Mouse (Mus musculus) CH12.LX (cell line): ENCODE results near the gene Inpp5e. TPM values are rescaled to one million over a fixed set of nuclear protein-coding genes. Genes with fewer than 3 reads are reported as not detected.

Experiments used
- DNase-seq: peaks from one replicate; pipeline ENCODE4 v3.0.0-alpha.2; 2013; ENCODE audit errors: extremely low read depth
- H3K27ac ChIP-seq: 2 replicates; pipeline ENCODE4 v1.5.1; 2012; ENCODE audit warnings: low read depth, mild to moderate bottlenecking, control low read depth, moderate library complexity; ENCODE audit not compliant: insufficient read depth
- H3K27me3 ChIP-seq: replicated peaks from 2 replicates; pipeline ENCODE3; 2012; ENCODE audit warnings: inconsistent platforms
- H3K36me3 ChIP-seq, 2 experiments: replicated peaks in 1 of 2; 2 replicates each; pipeline versions ENCODE3 to v1.6.1; 2012; ENCODE audit warnings: inconsistent platforms in 1 of 2, low read length in 1 of 2, mild to moderate bottlenecking in 1 of 2, mixed read lengths in 1 of 2, moderate library complexity in 1 of 2; ENCODE audit not compliant: control insufficient read depth in 1 of 2, insufficient read depth in 1 of 2
- H3K4me1 ChIP-seq, 2 experiments: 2 replicates each; pipeline ENCODE4 v1.6.1; 2012; ENCODE audit warnings: inconsistent platforms in 1 of 2, moderate library complexity in 1 of 2; ENCODE audit not compliant: insufficient read depth in 2 of 2, control insufficient read depth in 1 of 2
- H3K4me2 ChIP-seq: 2 replicates; pipeline ENCODE4 v1.6.1; 2012; ENCODE audit warnings: low read depth, mild to moderate bottlenecking, control low read depth; ENCODE audit not compliant: poor library complexity, insufficient read depth, severe bottlenecking
- H3K4me3 ChIP-seq, 3 experiments: fragments of 150-350 bp in 1 of 3; sonication (generic) in 1 of 3; replicated peaks in 1 of 3; 2 replicates each; pipeline versions ENCODE3 to v1.5.1; 2011 to 2012; ENCODE audit warnings: low read depth in 2 of 3, low read length in 2 of 3, mild to moderate bottlenecking in 2 of 3, moderate library complexity in 2 of 3, control low read depth in 1 of 3, improper control_type of control experiment in 1 of 3, inconsistent platforms in 1 of 3, mixed read lengths in 1 of 3; ENCODE audit not compliant: poor library complexity in 1 of 3
- H3K79me2 ChIP-seq: replicated peaks from 2 replicates; pipeline ENCODE4 v1.6.1; 2012; ENCODE audit warnings: mild to moderate bottlenecking, moderate library complexity; ENCODE audit not compliant: control insufficient read depth, poor library complexity, insufficient read depth, severe bottlenecking; ENCODE audit errors: extremely low read depth
- H3K9ac ChIP-seq: 2 replicates; pipeline ENCODE4 v1.6.1; 2012; ENCODE audit warnings: low read depth, mild to moderate bottlenecking, control low read depth, moderate library complexity; ENCODE audit not compliant: insufficient read depth
- H3K9me3 ChIP-seq: replicated peaks from 2 replicates; pipeline ENCODE3; 2012; ENCODE audit warnings: low read length, inconsistent platforms, mixed read lengths
- CHD1 ChIP-seq: IDR thresholded peaks from 2 replicates; pipeline ENCODE4 v1.6.1; 2012; ENCODE audit warnings: low read depth, low read length, improper control_type of control experiment, inconsistent platforms
- CHD2 ChIP-seq: IDR thresholded peaks from 2 replicates; pipeline ENCODE4 v1.6.1; 2011; ENCODE audit warnings: low read length, improper control_type of control experiment
- CTCF ChIP-seq, 2 experiments: IDR thresholded peaks in 1 of 2; conservative IDR thresholded peaks in 1 of 2; 2 replicates each; pipeline ENCODE4 v1.5.1; 2011 to 2012; ENCODE audit warnings: low read depth in 2 of 2, low read length in 2 of 2, improper control_type of control experiment in 1 of 2, inconsistent platforms in 1 of 2, mild to moderate bottlenecking in 1 of 2, moderate library complexity in 1 of 2
- ELF1 ChIP-seq: IDR thresholded peaks from 2 replicates; pipeline ENCODE4 v1.6.1; 2014; ENCODE audit warnings: low read depth, mild to moderate bottlenecking, inconsistent platforms, low read length, improper control_type of control experiment
- ETS1 ChIP-seq: conservative IDR thresholded peaks from 2 replicates; pipeline ENCODE4 v1.6.1; 2012; ENCODE audit warnings: low read depth, mild to moderate bottlenecking, inconsistent platforms, low read length, improper control_type of control experiment, moderate library complexity
- HCFC1 ChIP-seq: IDR thresholded peaks from 2 replicates; pipeline ENCODE4 v1.6.1; 2012; ENCODE audit warnings: low read depth, mild to moderate bottlenecking, inconsistent platforms, low read length, improper control_type of control experiment
- KAT2A ChIP-seq: IDR thresholded peaks from 2 replicates; pipeline ENCODE4 v1.6.1; 2012; ENCODE audit warnings: low read length, improper control_type of control experiment, inconsistent platforms; ENCODE audit not compliant: insufficient replicate concordance
- MAX ChIP-seq: IDR thresholded peaks from 2 replicates; pipeline ENCODE4 v1.6.1; 2011; ENCODE audit warnings: low read length, improper control_type of control experiment
- MAZ ChIP-seq: IDR thresholded peaks from 2 replicates; pipeline ENCODE4 v1.6.1; 2012; ENCODE audit warnings: low read depth, mild to moderate bottlenecking, inconsistent platforms, low read length, improper control_type of control experiment, moderate library complexity
- MEF2A ChIP-seq: IDR thresholded peaks from 2 replicates; pipeline ENCODE4 v1.6.1; 2014; ENCODE audit warnings: low read depth, mild to moderate bottlenecking, inconsistent platforms, low read length, improper control_type of control experiment, borderline replicate concordance
- MXI1 ChIP-seq: IDR thresholded peaks from 2 replicates; pipeline ENCODE4 v1.6.1; 2011; ENCODE audit warnings: mild to moderate bottlenecking, low read depth, low read length, improper control_type of control experiment
- PAX5 ChIP-seq: IDR thresholded peaks from 2 replicates; pipeline ENCODE4 v1.6.1; 2012; ENCODE audit warnings: low read length, inconsistent platforms, mixed read lengths
- RCOR1 ChIP-seq: conservative IDR thresholded peaks from 2 replicates; pipeline ENCODE4 v1.6.1; 2012; ENCODE audit warnings: low read depth, mild to moderate bottlenecking, inconsistent platforms, low read length, improper control_type of control experiment
- SMC3 ChIP-seq: IDR thresholded peaks from 2 replicates; pipeline ENCODE4 v1.6.1; 2011; ENCODE audit warnings: low read depth, low read length, improper control_type of control experiment
- UBTF ChIP-seq: IDR thresholded peaks from 2 replicates; pipeline ENCODE4 v1.6.1; 2012; ENCODE audit warnings: low read depth, mild to moderate bottlenecking, inconsistent platforms, low read length, improper control_type of control experiment, moderate library complexity
- USF1 ChIP-seq: IDR thresholded peaks from 2 replicates; pipeline ENCODE4 v1.6.1; 2014; ENCODE audit warnings: low read depth, mild to moderate bottlenecking, inconsistent platforms, low read length, improper control_type of control experiment
- USF2 ChIP-seq: conservative IDR thresholded peaks from 2 replicates; pipeline ENCODE4 v1.6.1; 2011; ENCODE audit warnings: low read depth, low read length, improper control_type of control experiment
- ZC3H11A ChIP-seq: IDR thresholded peaks from 2 replicates; pipeline ENCODE4 v1.6.1; 2012; ENCODE audit warnings: low read depth, mild to moderate bottlenecking, inconsistent platforms, low read length, improper control_type of control experiment
- dilution Hi-C: fragments of 300-500 bp; cut with MboI; formaldehyde crosslinking; loops from 2 replicates; pipeline ENCODE4 v1.14.3; 2020; ENCODE audit warnings: low sequenced_read_pairs; ENCODE audit not compliant: extremely low pct_unique_long_range_greater_than_20kb, extremely low pct_ligation_motif_present
- in situ Hi-C: fragments of 300-500 bp; cut with MboI; formaldehyde crosslinking; loops from 3 replicates; pipeline ENCODE4 v1.14.3; 2019; ENCODE audit warnings: low sequenced_read_pairs, low pct_ligation_motif_present, low pct_unique_long_range_greater_than_20kb, mixed read lengths
- polyA plus RNA-seq: library from polyadenylated mRNA; unstranded; fragments of >175 nt; gene quantifications from 2 replicates; pipeline ENCODE4 v1.2.1, GENCODE M21; 2012; ENCODE audit warnings: low read depth; ENCODE audit not compliant: insufficient read length
- total RNA-seq, 2 experiments: library from RNA; depleted of rRNA; stranded (reverse); fragments of 300-350 nt in 1 of 2; fragments of >200 nt in 1 of 2; gene quantifications; 2 replicates each; pipeline ENCODE4 v1.2.3; 2012 to 2014

The Inpp5e gene
- total and polyA plus RNA-seq, 3 experiments = 5.2 to 10.2 (median 9.6) TPM

GRCm38 (mm10) chr2:26358667-26359320, 50.2 kb downstream of the Inpp5e start:
- H3K79me2 ChIP-seq = no peaks in the 10 kb centered on the region
- peaks cover 13 to 69% of the 10 kb centered on the region in 2 experiments for H3K36me3 ChIP-seq
- TF ChIP-seq USF2 (no peak), PAX5 (no peak), RCOR1 (no peak), MXI1 (no peak), CHD1 (no peak), ELF1 (no peak), ETS1 (no peak), MEF2A (no peak), UBTF (no peak), CHD2 (no peak), KAT2A (no peak), MAX (no peak), USF1 (no peak), CTCF (conservative IDR thresholded peaks at IDR 0.05 in 1 of 2, IDR thresholded peaks at IDR 0.05 in 1 of 2; ENCODE audit: low read depth in 2 of 2, low read length in 2 of 2) (no peak), HCFC1 (no peak)
- no peaks in the 10 kb centered on the region for H3K4me1 ChIP-seq
- DNase-seq = no peak
- in situ Hi-C loops = no loop called here
- no peak overlapping the region for H3K9ac ChIP-seq
- H3K9me3 ChIP-seq = no peaks in the 10 kb centered on the region
- H3K4me3 ChIP-seq = no peak overlapping the region
- dilution Hi-C loops = no loop called here
- no peaks in the 10 kb centered on the region for H3K27me3 ChIP-seq
- H3K4me2 ChIP-seq = no peak overlapping the region
- H3K27ac ChIP-seq = no peak overlapping the region

GRCm38 (mm10) chr2:26357484-26357883, 51.5 kb downstream of the Inpp5e start:
- Histone ChIP-seq H3K79me2 (no peaks in the 10 kb centered on the region), H3K36me3 (peaks cover under 1 to 56% of the 10 kb centered on the region in 2 experiments), H3K27me3 (no peaks in the 10 kb centered on the region), H3K4me3 (no peak overlapping the region), H3K27ac (no peak overlapping the region), H3K4me2 (no peak overlapping the region), H3K4me1 (peaks cover 3 to 5% of the 10 kb centered on the region in 2 experiments), H3K9ac (no peak overlapping the region), H3K9me3 (no peaks in the 10 kb centered on the region)
- DNase-seq = no peak
- dilution Hi-C loops (no loop called here), in situ Hi-C loops (no loop called here)
- peak in 1 of 2 experiments; percentile 52; a peak in 2 of 4 replicates for TF ChIP-seq CTCF (conservative IDR thresholded peaks at IDR 0.05 in 1 of 2, IDR thresholded peaks at IDR 0.05 in 1 of 2; ENCODE audit: low read depth in 2 of 2, low read length in 2 of 2)
- TF ChIP-seq MAZ = no peak
- TF ChIP-seq ZC3H11A = no peak
- no peak for TF ChIP-seq MEF2A
- peak; percentile 32; the same call in 1 of the 2 replicates for TF ChIP-seq SMC3
